Mouse (Mus musculus): ENCODE measurements around the gene Ccr6.

DNA sequence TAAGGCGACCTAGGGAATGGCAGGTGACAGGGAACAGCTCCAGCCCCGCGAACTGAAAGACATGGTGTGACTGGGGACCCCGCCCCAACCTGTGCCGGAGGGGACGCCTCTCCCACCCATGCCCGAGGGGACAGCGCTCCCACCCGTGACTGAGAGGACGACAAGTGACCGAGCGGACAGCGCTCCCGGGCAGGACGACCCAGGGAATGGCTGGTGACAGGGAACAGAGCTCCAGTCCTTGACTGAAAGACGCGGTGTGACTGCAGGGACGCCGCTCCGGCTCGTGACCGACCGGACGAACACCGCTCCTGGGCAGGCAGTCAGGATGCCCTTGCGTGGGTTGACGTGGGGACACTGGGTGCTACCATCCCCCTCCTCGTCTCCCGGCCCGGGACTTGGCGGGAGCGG, 48.4 kb downstream of the Ccr6 start:
- no peak for TF ChIP-seq CTCF (conservative IDR thresholded peaks at IDR 0.05 in 1 of 2, IDR thresholded peaks at IDR 0.05 in 1 of 2; ENCODE audit: low read depth in 2 of 2, low read length in 2 of 2)
- no peak for TF ChIP-seq POLR2AphosphoS2 (IDR thresholded peaks at IDR 0.05; ENCODE audit: low read depth, low read length)
- no peak for TF ChIP-seq KAT2A (IDR thresholded peaks at IDR 0.05; ENCODE audit: insufficient replicate concordance, low read length)
- no peak for TF ChIP-seq POLR2A (IDR thresholded peaks at IDR 0.05; ENCODE audit: low read depth, low read length)
- no peak for TF ChIP-seq EP300 (IDR thresholded peaks at IDR 0.05; ENCODE audit: low read length)
- no peak for TF ChIP-seq IRF4 (IDR thresholded peaks at IDR 0.05; ENCODE audit: low read depth, low read length)
- no peak for TF ChIP-seq MEF2A (IDR thresholded peaks at IDR 0.05; ENCODE audit: borderline replicate concordance, low read depth, low read length)
- no peak for TF ChIP-seq HCFC1 (IDR thresholded peaks at IDR 0.05; ENCODE audit: low read depth, low read length)
- no peak for TF ChIP-seq UBTF (IDR thresholded peaks at IDR 0.05; ENCODE audit: low read depth, low read length)
- TF ChIP-seq CHD2 (IDR thresholded peaks at IDR 0.05; ENCODE audit: low read length) = no peak
- no peak for TF ChIP-seq NRF1 (IDR thresholded peaks at IDR 0.05; ENCODE audit: low read depth, low read length)
- TF ChIP-seq USF1 (IDR thresholded peaks at IDR 0.05; ENCODE audit: low read depth, low read length) = no peak
- TF ChIP-seq BHLHE40 (IDR thresholded peaks at IDR 0.05; ENCODE audit: low read depth, low read length) = no peak
- TF ChIP-seq ZMIZ1 (IDR thresholded peaks at IDR 0.05; ENCODE audit: low read depth, low read length) = no peak

All from CH12.LX (cell line).